Mouse (Mus musculus) intestine, embryonic 15.5 days (tissue): ENCODE data around the gene Fam217a. TPM values are rescaled to one million over a fixed set of nuclear protein-coding genes. Genes with fewer than 3 reads are reported as not detected.
"Not testable (repeated sequence)": the region's sequence is repeated elsewhere in the genome, so short reads cannot be mapped to it uniquely, and the experiment has no call there.

Experiments used
- ATAC-seq: fragments of 200-750 bp; cut with Nextera tagmentation; 2 replicates; pipeline ENCODE4 v1.8.0; 2017; ENCODE audit warnings: moderate TSS enrichment, moderate library complexity
- H3K27ac ChIP-seq: fragments of 300-500 bp; sonication (generic); 2 replicates; pipeline ENCODE4 v1.5.1; 2015; ENCODE audit warnings: mild to moderate bottlenecking, inconsistent platforms
- H3K27me3 ChIP-seq: fragments of 300-500 bp; sonication (generic); replicated peaks from 2 replicates; pipeline ENCODE4 v1.6.1; 2015; ENCODE audit warnings: inconsistent platforms
- H3K36me3 ChIP-seq: fragments of 300-500 bp; sonication (generic); 2 replicates; pipeline ENCODE4 v1.6.1; 2015; ENCODE audit warnings: inconsistent platforms
- H3K4me1 ChIP-seq: fragments of 300-500 bp; sonication (generic); replicated peaks from 2 replicates; pipeline ENCODE4 v1.6.1; 2015; ENCODE audit warnings: inconsistent platforms
- H3K4me2 ChIP-seq: fragments of 300-500 bp; sonication (generic); replicated peaks from 2 replicates; pipeline ENCODE4 v1.6.1; 2015; ENCODE audit warnings: mild to moderate bottlenecking, inconsistent platforms
- H3K4me3 ChIP-seq: fragments of 300-500 bp; sonication (generic); replicated peaks from 2 replicates; pipeline ENCODE4 v1.5.1; 2015; ENCODE audit warnings: inconsistent platforms
- H3K9ac ChIP-seq: fragments of 300-500 bp; sonication (generic); 2 replicates; pipeline ENCODE4 v1.6.1; 2015; ENCODE audit warnings: inconsistent platforms
- H3K9me3 ChIP-seq: fragments of 300-500 bp; sonication (generic); 2 replicates; pipeline ENCODE4 v1.6.1; 2016; ENCODE audit warnings: inconsistent platforms
- WGBS: fragments of 180-500 bp; shearing (Covaris S2); methylation state at CpG from one replicate; pipeline ENCODE4 v1.1.7; 2015; 5-methylcytosine and 5-hydroxymethylcytosine counted together
- polyA plus RNA-seq: library from polyadenylated mRNA; unstranded; fragments of >200 nt; fragmentation: Nextera tagmentation; extraction: Ambion mirVana; gene quantifications from 2 replicates; pipeline ENCODE4 v1.2.1, GENCODE M21; 2015

Gene Fam217a
- polyA plus RNA-seq, 1 experiment from 2014 or later = 0.89 TPM

GRCm38 (mm10) chr13:34861166-34861565, 62.9 kb downstream of the Fam217a start:
- not testable (repeated sequence) for H3K36me3 ChIP-seq, H3K4me1 ChIP-seq, H3K27me3 ChIP-seq, H3K9me3 ChIP-seq, H3K27ac ChIP-seq, H3K4me2 ChIP-seq, H3K4me3 ChIP-seq, ATAC-seq, H3K9ac ChIP-seq
- WGBS = 27% methylated on average over 6 of the region's 8 CpGs

Other genes starting within 250 kb of the Fam217a start
- not detected in 2 replicates for gene Fam50b, start 189.5 kb downstream of the Fam217a start, polyA plus RNA-seq
- gene Prpf4b, start 49.0 kb downstream of the Fam217a start, polyA plus RNA-seq = 58.9 and 75.6 TPM in 2 replicates
- not detected in 2 replicates for gene 4933417A18Rik, start 99 bp upstream of the Fam217a start, polyA plus RNA-seq
- gene Eci3, start 39.5 kb upstream of the Fam217a start, polyA plus RNA-seq = 2.8 and 2.9 TPM in 2 replicates
- gene Eci2, start 102.8 kb upstream of the Fam217a start, polyA plus RNA-seq = 140 and 147 TPM in 2 replicates